Mouse (Mus musculus) forebrain, embryonic 16.5 days (tissue): ENCODE measurements around the gene Gm3952. TPM values are rescaled to one million over a fixed set of nuclear protein-coding genes. Genes with fewer than 3 reads are reported as not detected.

Experiments
- ATAC-seq: fragments of 200-750 bp; cut with Nextera tagmentation; 2 replicates; pipeline ENCODE4 v1.8.0; 2017; ENCODE audit warnings: mild to moderate bottlenecking, moderate library complexity
- H3K27ac ChIP-seq: fragments of 300-500 bp; sonication (generic); 2 replicates; pipeline ENCODE4 v1.5.1; 2014; ENCODE audit warnings: low read length, control low read depth
- H3K27me3 ChIP-seq: fragments of 300-500 bp; sonication (generic); replicated peaks from 2 replicates; pipeline ENCODE4 v1.6.1; 2014; ENCODE audit warnings: low read length; ENCODE audit not compliant: control insufficient read depth, insufficient read depth
- H3K36me3 ChIP-seq: fragments of 300-500 bp; sonication (generic); 2 replicates; pipeline ENCODE4 v1.6.1; 2014; ENCODE audit not compliant: control insufficient read depth, insufficient read depth
- H3K4me1 ChIP-seq: fragments of 300-500 bp; sonication (generic); replicated peaks from 2 replicates; pipeline ENCODE4 v1.6.1; 2014; ENCODE audit warnings: low read length; ENCODE audit not compliant: control insufficient read depth, insufficient read depth
- H3K4me2 ChIP-seq: fragments of 300-500 bp; sonication (generic); 2 replicates; pipeline ENCODE4 v1.6.1; 2014; ENCODE audit warnings: mild to moderate bottlenecking, low read length, control low read depth
- H3K4me3 ChIP-seq: fragments of 300-500 bp; sonication (generic); replicated peaks from 2 replicates; pipeline ENCODE4 v1.5.1; 2014; ENCODE audit warnings: mild to moderate bottlenecking, low read length, control low read depth
- H3K9ac ChIP-seq: fragments of 300-500 bp; sonication (generic); replicated peaks from 2 replicates; pipeline ENCODE4 v1.6.1; 2014; ENCODE audit warnings: low read depth, low read length, control low read depth
- H3K9me3 ChIP-seq: fragments of 300-500 bp; sonication (generic); 2 replicates; pipeline ENCODE4 v1.6.1; 2016; ENCODE audit warnings: low read length; ENCODE audit not compliant: control insufficient read depth
- WGBS: fragments of 180-500 bp; shearing (Covaris S2); extraction: QIAGEN DNeasy Blood & Tissue Kit; methylation state at CpG from one replicate; pipeline ENCODE4 v1.1.7; 2014; 5-methylcytosine and 5-hydroxymethylcytosine counted together
- polyA plus RNA-seq: library from polyadenylated mRNA; unstranded; fragments of >200 nt; fragmentation: Nextera tagmentation; extraction: Ambion mirVana; gene quantifications from 2 replicates; pipeline ENCODE4 v1.2.1, GENCODE M21; 2015

Gm3952 gene
- polyA plus RNA-seq: not detected in 2 replicates

DNA sequence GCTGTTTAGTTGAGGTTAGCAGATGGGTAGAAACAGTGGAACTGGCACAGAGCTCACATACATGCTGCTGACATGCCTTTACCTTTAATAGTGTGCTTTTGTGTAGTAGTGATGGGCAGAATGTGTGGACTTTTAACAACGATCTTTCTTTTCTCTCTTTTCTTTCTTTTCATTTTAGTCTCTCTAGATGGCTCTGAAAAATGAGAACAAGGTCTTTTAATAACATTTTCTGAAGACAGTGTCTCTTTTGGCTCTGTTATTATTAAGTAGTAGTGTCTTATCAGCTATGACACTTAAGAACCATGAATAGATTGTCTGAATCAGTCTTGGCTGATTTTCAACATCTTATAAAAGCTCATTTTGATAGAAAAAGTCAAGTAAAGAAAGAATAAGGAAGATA lies at the start of gene Gm3952:
Gene Gm3952, minus strand, starts transcription at position 101 of the 400 bp plus-strand sequence.
- 83% methylated on average over 1 of the region's 1 CpGs for WGBS
- no peak within 1 kb of the TSS for H3K4me2 ChIP-seq
- no peak within 1 kb of the TSS for H3K9ac ChIP-seq
- H3K4me3 ChIP-seq: no peak within 1 kb of the TSS
- no peak for ATAC-seq
- H3K36me3 ChIP-seq: no peaks in the 10 kb centered on the region
- H3K9me3 ChIP-seq: no peaks in the 10 kb centered on the region
- H3K4me1 ChIP-seq: no peaks in the 10 kb centered on the region
- no peaks in the 10 kb centered on the region for H3K27me3 ChIP-seq
- no peak within 1 kb of the TSS for H3K27ac ChIP-seq

DNA sequence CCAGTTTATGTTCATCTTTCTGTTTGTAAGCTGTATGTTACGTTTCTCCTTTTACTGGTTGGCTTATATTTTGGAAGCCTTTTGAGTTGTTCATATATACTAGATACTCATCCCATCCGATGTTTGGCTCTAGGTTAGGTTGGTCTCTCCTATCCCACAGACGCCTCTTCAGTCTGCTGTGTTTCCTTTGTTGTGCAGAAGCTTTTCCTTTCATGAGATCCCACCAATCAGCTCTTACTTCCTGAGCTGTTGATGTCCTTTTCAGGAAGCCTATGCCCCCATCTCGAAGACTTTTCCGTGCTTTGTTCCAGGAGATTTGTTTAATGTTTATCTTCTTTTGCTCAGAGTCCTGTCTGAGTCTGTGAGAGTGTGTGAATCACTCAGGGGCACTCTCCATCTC lies 45.3 kb upstream of the Gm3952 start:
- no peak for ATAC-seq
- Histone ChIP-seq H3K9me3 (no peaks in the 10 kb centered on the region), H3K36me3 (no peaks in the 10 kb centered on the region)

DNA sequence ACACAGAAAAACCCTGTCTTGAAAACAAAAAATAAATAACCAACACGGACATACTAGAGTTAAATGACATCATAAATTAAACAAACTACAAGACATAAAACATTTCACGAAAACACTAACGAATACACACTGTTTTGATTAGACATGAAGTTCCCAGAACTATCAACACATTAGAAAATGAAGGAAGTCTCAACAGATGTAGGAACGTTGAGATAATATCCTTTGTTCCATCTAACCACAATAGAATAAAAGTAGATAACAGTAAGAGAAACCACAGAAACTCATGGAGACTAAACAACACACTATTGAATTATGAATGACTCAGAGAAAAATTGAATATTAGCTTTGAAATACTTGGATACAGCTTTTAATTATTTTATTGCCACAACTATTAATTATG lies 14.0 kb upstream of the Gm3952 start:
- Histone ChIP-seq H3K4me2 (no peak overlapping the region), H3K4me3 (no peak overlapping the region), H3K4me1 (no peaks in the 10 kb centered on the region), H3K36me3 (no peaks in the 10 kb centered on the region), H3K9me3 (no peaks in the 10 kb centered on the region), H3K27me3 (no peaks in the 10 kb centered on the region), H3K9ac (no peak overlapping the region), H3K27ac (no peak overlapping the region)
- ATAC-seq: no peak
- WGBS: 83% methylated on average over 4 of the region's 4 CpGs

More for the DNA sequence above, 45.3 kb upstream of the Gm3952 start:
- Histone ChIP-seq H3K27ac (no peak overlapping the region), H3K9ac (no peak overlapping the region), H3K4me1 (no peaks in the 10 kb centered on the region), H3K4me2 (no peak overlapping the region), H3K4me3 (no peak overlapping the region), H3K27me3 (no peaks in the 10 kb centered on the region)
- WGBS: 61% methylated on average over 5 of the region's 5 CpGs

DNA sequence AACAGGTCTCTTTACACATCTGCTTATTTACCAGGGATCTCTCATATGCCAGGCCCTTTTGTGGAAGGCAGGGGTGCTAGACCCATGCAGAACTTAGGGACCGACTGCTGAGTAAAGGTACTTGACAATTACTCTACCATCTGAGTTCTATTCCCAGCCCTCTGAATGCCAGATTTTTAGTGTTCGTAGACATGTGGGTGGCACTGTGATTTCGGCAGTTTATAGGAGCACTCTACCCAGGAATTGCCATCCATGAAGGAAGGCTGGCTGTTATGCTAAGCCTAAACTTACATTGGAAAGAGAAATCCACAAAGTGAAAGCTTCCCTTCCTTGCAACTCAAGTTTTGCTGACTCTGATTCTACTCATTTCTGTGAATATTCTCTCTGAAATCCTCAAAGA lies 62.8 kb downstream of the Gm3952 start:
- no peak overlapping the region for H3K4me3 ChIP-seq
- no peak overlapping the region for H3K4me2 ChIP-seq
- no peak overlapping the region for H3K9ac ChIP-seq
- ATAC-seq: no peak
- H3K9me3 ChIP-seq: no peaks in the 10 kb centered on the region
- no peaks in the 10 kb centered on the region for H3K27me3 ChIP-seq
- peaks cover 32% of the 10 kb centered on the region for H3K36me3 ChIP-seq
- WGBS: 97% methylated on average over 3 of the region's 3 CpGs
- H3K27ac ChIP-seq: no peak overlapping the region
- H3K4me1 ChIP-seq: no peaks in the 10 kb centered on the region

DNA sequence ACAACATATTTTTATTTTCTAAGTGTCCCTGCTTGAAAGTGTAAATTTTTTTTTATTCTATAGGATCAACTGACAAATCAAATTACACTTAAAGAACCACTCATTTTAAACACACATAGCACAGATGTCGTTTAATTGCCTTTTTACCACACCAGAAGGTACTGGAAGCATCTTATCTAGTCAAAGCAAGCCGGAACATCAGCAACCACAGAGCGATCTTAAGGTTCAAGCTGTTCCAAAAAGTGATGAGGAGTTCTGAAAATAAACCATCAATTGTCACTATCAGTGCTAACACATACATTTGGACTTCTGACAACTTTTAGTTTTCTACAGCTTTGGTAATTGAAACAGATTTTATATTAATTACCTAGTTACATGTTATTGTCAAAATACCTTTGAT lies 64.4 kb downstream of the Gm3952 start:
- Histone ChIP-seq H3K36me3 (peaks cover 33% of the 10 kb centered on the region), H3K9ac (no peak overlapping the region), H3K4me1 (no peaks in the 10 kb centered on the region), H3K9me3 (no peaks in the 10 kb centered on the region), H3K27me3 (no peaks in the 10 kb centered on the region), H3K4me2 (no peak overlapping the region), H3K4me3 (no peak overlapping the region), H3K27ac (no peak overlapping the region)
- WGBS: 78% methylated on average over 3 of the region's 3 CpGs
- ATAC-seq: no peak

DNA sequence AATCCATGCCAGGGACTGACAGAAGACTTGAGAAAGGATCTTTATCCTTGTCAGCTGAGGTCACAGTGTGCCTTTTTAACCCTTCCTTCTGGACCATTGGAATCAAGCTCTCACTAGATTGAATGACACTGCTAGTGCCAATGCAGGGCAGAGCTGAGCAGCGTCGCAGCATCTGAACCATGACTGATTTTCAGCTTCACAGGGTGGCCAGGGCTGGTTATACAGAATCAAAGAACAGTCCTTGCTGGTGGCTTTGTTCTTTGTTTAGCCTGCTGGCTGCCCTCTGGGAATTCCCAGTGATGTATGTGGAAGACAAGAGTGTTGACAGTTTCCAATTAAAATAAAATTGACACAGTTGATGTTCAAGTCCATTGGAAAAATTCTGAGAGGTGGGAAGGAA lies 66.2 kb downstream of the Gm3952 start:
- Histone ChIP-seq H3K9me3 (no peaks in the 10 kb centered on the region), H3K27ac (no peak overlapping the region), H3K9ac (no peak overlapping the region), H3K36me3 (peaks cover 28% of the 10 kb centered on the region), H3K4me1 (no peaks in the 10 kb centered on the region), H3K4me2 (no peak overlapping the region), H3K4me3 (no peak overlapping the region), H3K27me3 (no peaks in the 10 kb centered on the region)
- WGBS: 53% methylated on average over 2 of the region's 2 CpGs
- ATAC-seq: no peak

DNA sequence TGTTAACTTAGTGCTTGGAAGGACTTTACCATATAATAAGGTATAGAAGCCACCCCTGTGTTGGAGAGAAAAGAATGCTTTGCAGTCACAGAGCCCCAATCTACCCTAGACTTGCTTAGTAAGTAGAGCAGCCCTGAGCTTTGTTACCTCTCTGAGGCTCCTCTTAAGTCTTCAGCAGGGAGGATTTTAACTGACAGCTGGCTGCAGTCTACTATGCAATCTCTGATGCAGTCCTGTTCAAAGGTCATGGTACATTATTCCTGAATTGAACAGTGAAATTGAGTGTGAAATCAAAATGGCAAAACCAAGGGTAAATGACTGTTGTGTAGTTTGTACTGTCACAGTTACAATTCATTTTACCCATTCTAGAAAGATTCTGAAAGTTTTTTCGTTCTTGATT lies 71.3 kb downstream of the Gm3952 start:
- H3K9ac ChIP-seq: no peak overlapping the region
- no peaks in the 10 kb centered on the region for H3K4me1 ChIP-seq
- peaks cover 20% of the 10 kb centered on the region for H3K36me3 ChIP-seq
- H3K27me3 ChIP-seq: no peaks in the 10 kb centered on the region
- no peaks in the 10 kb centered on the region for H3K9me3 ChIP-seq
- no peak overlapping the region for H3K4me3 ChIP-seq
- 90% methylated on average over 1 of the region's 1 CpGs for WGBS
- no peak overlapping the region for H3K4me2 ChIP-seq
- H3K27ac ChIP-seq: no peak overlapping the region
- no peak for ATAC-seq

DNA sequence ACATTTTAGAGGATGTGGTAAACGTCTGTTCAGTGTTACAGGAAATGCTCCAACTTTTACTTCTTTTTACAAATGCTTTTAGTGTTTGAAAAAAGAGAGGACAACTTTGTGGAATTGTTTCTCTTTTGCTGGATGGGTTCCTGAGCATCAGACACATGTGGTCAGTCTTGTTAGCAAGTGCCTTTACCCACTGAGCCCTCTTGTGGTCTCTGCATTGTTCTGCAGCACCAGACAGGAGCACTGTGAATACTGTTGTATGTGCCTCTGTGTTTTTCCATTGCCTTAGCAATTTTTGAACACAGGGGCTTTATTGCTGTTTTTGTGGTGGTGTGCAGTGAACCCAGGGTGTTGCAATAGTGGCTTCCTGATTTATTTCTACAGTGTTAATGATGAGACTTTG lies 73.7 kb downstream of the Gm3952 start:
- peak; percentile 62; the same call in 1 of the 2 replicates for ATAC-seq
- Histone ChIP-seq H3K9ac (no peak overlapping the region), H3K4me2 (no peak overlapping the region), H3K4me1 (no peaks in the 10 kb centered on the region), H3K27me3 (no peaks in the 10 kb centered on the region), H3K4me3 (no peak overlapping the region), H3K36me3 (peaks cover 23% of the 10 kb centered on the region), H3K9me3 (no peaks in the 10 kb centered on the region), H3K27ac (no peak overlapping the region)
- 81% methylated on average over 1 of the region's 1 CpGs for WGBS

DNA sequence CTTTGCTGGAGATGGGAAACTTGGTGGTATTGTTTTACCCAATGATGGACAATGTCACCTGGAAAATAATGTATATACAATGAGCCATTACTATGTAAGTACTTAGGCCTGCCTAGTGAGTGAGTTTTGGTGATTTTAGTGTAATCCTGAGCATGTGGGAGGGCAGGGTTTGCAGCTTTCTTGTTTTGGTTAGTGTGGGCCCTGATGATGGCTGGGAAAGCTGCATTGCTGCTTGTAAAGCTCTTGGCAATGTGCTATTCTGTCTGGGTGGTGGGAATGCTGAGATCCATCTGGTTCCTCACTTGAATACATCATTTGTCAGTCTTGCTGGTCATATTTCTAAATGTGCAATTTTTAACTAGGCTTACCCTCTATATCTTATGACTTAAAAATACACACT lies 82.3 kb downstream of the Gm3952 start:
- Histone ChIP-seq H3K4me1 (no peaks in the 10 kb centered on the region), H3K9me3 (no peaks in the 10 kb centered on the region), H3K36me3 (peaks cover 40% of the 10 kb centered on the region), H3K9ac (no peak overlapping the region), H3K27ac (no peak overlapping the region), H3K4me2 (no peak overlapping the region), H3K27me3 (no peaks in the 10 kb centered on the region), H3K4me3 (no peak overlapping the region)
- no peak for ATAC-seq

DNA sequence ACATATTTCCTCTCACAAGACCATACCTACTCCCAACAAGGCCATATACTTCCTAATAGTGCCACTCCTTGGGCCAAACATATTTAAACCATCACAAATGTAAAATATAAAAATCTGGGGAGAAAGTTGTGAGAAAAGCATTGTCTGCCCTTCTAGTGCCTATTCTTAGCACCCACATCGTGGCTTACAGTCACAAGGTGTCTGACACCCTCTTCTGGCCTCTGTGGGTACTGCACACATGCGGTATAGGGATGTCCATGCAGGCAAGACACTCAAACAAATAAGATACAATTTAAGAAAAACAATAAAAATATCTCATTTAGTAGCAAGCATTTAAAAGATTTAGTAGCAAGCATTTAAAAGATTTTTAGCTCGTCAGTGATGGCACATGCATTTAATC lies 89.2 kb downstream of the Gm3952 start:
- H3K4me2 ChIP-seq: no peak overlapping the region
- 47% methylated on average over 3 of the region's 3 CpGs for WGBS
- ATAC-seq: peak; percentile 55
- no peak overlapping the region for H3K4me3 ChIP-seq
- H3K9me3 ChIP-seq: no peaks in the 10 kb centered on the region
- no peaks in the 10 kb centered on the region for H3K27me3 ChIP-seq
- no peak overlapping the region for H3K9ac ChIP-seq
- H3K27ac ChIP-seq: no peak overlapping the region
- H3K4me1 ChIP-seq: peaks cover 2% of the 10 kb centered on the region
- peaks cover 15% of the 10 kb centered on the region for H3K36me3 ChIP-seq
